Mouse (Mus musculus) intestine, embryonic 15.5 days (tissue): Measurements from ENCODE around the gene Pde8b. TPM values are rescaled to one million over a fixed set of nuclear protein-coding genes. Genes with fewer than 3 reads are reported as not detected.

Experiments used
- ATAC-seq: fragments of 200-750 bp; cut with Nextera tagmentation; 2 replicates; pipeline ENCODE4 v1.8.0; 2017; ENCODE audit warnings: moderate TSS enrichment, moderate library complexity
- H3K27ac ChIP-seq: fragments of 300-500 bp; sonication (generic); 2 replicates; pipeline ENCODE4 v1.5.1; 2015; ENCODE audit warnings: mild to moderate bottlenecking, inconsistent platforms
- H3K27me3 ChIP-seq: fragments of 300-500 bp; sonication (generic); replicated peaks from 2 replicates; pipeline ENCODE4 v1.6.1; 2015; ENCODE audit warnings: inconsistent platforms
- H3K36me3 ChIP-seq: fragments of 300-500 bp; sonication (generic); 2 replicates; pipeline ENCODE4 v1.6.1; 2015; ENCODE audit warnings: inconsistent platforms
- H3K4me1 ChIP-seq: fragments of 300-500 bp; sonication (generic); replicated peaks from 2 replicates; pipeline ENCODE4 v1.6.1; 2015; ENCODE audit warnings: inconsistent platforms
- H3K4me2 ChIP-seq: fragments of 300-500 bp; sonication (generic); replicated peaks from 2 replicates; pipeline ENCODE4 v1.6.1; 2015; ENCODE audit warnings: mild to moderate bottlenecking, inconsistent platforms
- H3K4me3 ChIP-seq: fragments of 300-500 bp; sonication (generic); replicated peaks from 2 replicates; pipeline ENCODE4 v1.5.1; 2015; ENCODE audit warnings: inconsistent platforms
- H3K9ac ChIP-seq: fragments of 300-500 bp; sonication (generic); 2 replicates; pipeline ENCODE4 v1.6.1; 2015; ENCODE audit warnings: inconsistent platforms
- H3K9me3 ChIP-seq: fragments of 300-500 bp; sonication (generic); 2 replicates; pipeline ENCODE4 v1.6.1; 2016; ENCODE audit warnings: inconsistent platforms
- WGBS: fragments of 180-500 bp; shearing (Covaris S2); methylation state at CpG from one replicate; pipeline ENCODE4 v1.1.7; 2015; 5-methylcytosine and 5-hydroxymethylcytosine counted together
- polyA plus RNA-seq: library from polyadenylated mRNA; unstranded; fragments of >200 nt; fragmentation: Nextera tagmentation; extraction: Ambion mirVana; gene quantifications from 2 replicates; pipeline ENCODE4 v1.2.1, GENCODE M21; 2015

The Pde8b gene
- polyA plus RNA-seq, 1 experiment from 2014 or later = 9.5 TPM

DNA sequence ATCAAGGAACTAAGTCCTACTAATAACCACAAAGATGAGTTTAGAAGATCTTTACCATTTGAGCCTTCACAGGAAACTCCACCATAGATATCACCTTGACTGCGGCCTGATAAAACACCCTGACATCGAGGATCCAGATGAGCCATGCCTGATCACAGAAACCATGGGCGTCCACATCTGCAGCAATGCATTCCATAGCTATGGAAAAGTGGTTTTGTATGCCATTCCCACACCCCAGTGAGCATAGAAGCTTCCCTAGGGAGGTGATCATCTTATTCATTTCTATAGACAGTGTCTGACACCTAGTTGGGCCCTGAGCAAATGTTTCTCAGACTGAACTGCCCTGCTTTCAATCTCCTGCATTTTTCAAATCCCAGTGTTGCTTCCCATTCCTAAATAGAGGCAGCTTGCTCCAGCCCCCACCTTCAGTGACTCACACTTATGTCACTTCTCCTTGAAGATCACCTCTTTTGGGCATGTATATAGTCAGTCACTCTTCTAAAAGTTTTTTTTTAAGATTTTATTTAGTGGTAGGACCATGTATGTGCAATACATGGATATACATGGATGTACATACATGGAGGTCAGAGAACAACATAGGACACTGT, 47.9 kb downstream of the Pde8b start:
- Histone ChIP-seq H3K4me1 (no peaks in the 10 kb centered on the region), H3K9me3 (no peaks in the 10 kb centered on the region), H3K4me3 (no peak overlapping the region), H3K27ac (no peak overlapping the region), H3K9ac (no peak overlapping the region), H3K36me3 (no peaks in the 10 kb centered on the region), H3K27me3 (no peaks in the 10 kb centered on the region), H3K4me2 (no peak overlapping the region)
- 92% methylated on average over 3 of the region's 3 CpGs for whole genome bisulfite sequencing
- no peak for ATAC-seq

DNA sequence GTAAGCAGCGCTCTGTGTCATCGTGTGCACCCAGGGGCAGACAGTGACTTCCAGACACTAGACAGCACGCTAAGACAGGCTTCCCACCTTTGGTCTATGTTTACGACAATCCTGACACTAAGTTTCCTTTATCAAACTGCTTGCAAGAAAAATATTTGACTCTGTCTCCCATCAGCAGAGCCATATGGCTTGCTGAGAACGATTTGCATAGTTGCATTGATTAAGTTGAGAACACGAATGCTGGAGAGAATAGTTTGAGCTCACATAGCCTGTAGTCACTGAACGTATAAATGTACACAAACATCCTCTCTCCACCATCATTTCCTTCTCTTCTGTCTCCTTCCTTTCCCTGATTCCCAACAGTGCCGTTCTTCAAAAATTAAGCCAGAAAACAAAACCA, 49.3 kb downstream of the Pde8b start:
- ATAC-seq = no peak
- WGBS = 57% methylated on average over 8 of the region's 8 CpGs

DNA sequence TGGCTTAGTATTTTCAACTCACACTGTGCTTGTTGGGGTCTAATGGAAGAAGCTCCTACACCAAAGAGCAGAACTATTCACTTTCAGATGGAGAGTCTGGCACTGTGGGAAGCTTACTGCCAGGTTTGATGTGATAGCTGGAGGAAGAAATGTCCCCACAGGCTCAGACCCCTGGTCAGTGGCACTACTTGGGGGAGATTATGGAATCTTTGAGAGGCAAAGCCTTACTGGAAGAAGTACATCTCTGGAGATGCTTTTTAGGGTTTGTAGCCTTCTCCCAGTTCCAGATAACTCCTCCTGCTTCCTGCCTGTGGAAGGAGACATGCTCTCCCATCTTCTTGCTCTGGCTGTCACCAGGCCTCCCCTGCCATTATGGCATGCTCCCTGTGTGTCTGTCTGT, 50.1 kb downstream of the Pde8b start:
- no peaks in the 10 kb centered on the region for H3K27me3 ChIP-seq
- H3K9me3 ChIP-seq = no peaks in the 10 kb centered on the region
- no peak overlapping the region for H3K27ac ChIP-seq
- ATAC-seq = no peak
- no peaks in the 10 kb centered on the region for H3K36me3 ChIP-seq
- no peaks in the 10 kb centered on the region for H3K4me1 ChIP-seq
- no peak overlapping the region for H3K9ac ChIP-seq
- no peak overlapping the region for H3K4me2 ChIP-seq
- H3K4me3 ChIP-seq = no peak overlapping the region

More for the DNA sequence above, 49.3 kb downstream of the Pde8b start:
- Histone ChIP-seq H3K36me3 (no peaks in the 10 kb centered on the region), H3K4me3 (no peak overlapping the region), H3K9me3 (no peaks in the 10 kb centered on the region), H3K4me2 (no peak overlapping the region), H3K27me3 (no peaks in the 10 kb centered on the region), H3K27ac (no peak overlapping the region), H3K9ac (no peak overlapping the region), H3K4me1 (no peaks in the 10 kb centered on the region)

DNA sequence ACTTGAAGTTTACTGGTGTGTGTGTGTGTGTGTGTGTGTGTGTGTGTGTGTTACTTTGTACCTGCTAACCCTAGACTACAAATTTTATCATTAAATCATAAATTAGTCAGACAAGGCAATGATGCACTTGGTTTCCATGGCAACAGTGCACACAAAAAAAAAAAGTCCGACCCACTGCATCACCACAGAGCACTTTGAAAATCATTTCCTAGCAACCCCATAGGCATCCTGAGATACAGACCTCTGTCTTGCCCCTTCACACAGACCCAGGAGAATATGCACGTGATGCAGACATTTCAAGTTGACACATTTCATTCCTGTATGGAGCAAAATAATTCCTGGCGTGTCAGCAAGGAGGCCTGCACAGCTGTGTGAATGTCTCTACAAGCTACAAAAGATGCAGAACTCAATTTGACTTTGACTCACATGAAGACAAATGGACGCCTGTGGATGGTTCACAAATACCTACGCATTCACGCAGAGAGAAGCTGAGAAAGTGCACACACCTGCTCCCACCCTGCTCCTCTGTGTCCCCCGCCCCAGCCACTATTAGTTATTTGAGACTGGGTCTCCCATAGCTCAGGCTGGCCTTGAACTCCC, 53.9 kb downstream of the Pde8b start:
- no peaks in the 10 kb centered on the region for H3K36me3 ChIP-seq
- H3K9me3 ChIP-seq = no peaks in the 10 kb centered on the region
- 70% methylated on average over 7 of the region's 7 CpGs for WGBS
- H3K4me3 ChIP-seq = no peak overlapping the region
- H3K27me3 ChIP-seq = no peaks in the 10 kb centered on the region
- H3K4me1 ChIP-seq = no peaks in the 10 kb centered on the region
- no peak overlapping the region for H3K9ac ChIP-seq
- no peak for ATAC-seq
- H3K4me2 ChIP-seq = no peak overlapping the region
- no peak overlapping the region for H3K27ac ChIP-seq

DNA sequence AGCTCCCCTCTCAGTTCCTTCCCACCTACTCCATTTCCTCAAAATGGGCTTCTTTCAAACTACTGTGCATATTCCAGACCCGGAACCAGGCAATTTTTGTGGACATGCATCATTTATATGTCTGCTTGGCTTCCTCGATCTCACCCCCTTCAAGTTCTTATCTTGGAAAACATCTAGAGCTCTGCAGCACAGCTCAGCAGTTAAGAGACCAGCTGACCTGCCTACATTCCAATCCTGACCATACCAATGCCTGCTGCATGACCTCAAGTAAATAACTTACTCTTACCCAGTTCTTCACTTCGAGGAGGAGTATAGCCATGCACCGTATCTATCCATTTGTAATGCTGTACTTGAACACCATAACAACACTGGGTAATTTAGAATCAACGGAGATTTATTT, 58.2 kb downstream of the Pde8b start:
- H3K36me3 ChIP-seq = no peaks in the 10 kb centered on the region
- H3K27ac ChIP-seq = no peak overlapping the region
- H3K27me3 ChIP-seq = no peaks in the 10 kb centered on the region
- no peak overlapping the region for H3K4me3 ChIP-seq
- no peak overlapping the region for H3K9ac ChIP-seq
- H3K4me1 ChIP-seq = no peaks in the 10 kb centered on the region
- WGBS = 51% methylated on average over 5 of the region's 5 CpGs
- H3K4me2 ChIP-seq = no peak overlapping the region
- no peak for ATAC-seq
- H3K9me3 ChIP-seq = no peaks in the 10 kb centered on the region

DNA sequence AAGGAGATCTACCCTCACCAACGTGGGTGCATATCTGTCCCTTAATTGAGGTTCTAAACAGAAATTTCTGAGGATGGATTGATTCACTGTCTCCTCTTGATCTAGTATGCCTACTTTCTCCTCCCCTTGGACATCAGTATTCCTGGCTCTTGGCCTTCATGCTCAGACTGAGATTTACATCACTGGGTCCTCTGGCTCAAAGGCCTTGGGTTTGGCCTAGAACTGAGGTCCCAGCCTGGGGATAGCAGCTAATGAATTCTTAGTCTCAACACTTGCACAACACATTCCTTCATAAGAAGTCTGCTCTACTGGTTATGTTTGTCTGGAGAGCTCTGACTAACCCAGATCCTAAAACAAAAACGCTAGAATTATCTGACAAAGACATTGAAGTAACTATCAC, 61.0 kb downstream of the Pde8b start:
- Histone ChIP-seq H3K4me3 (no peak overlapping the region), H3K27ac (no peak overlapping the region), H3K27me3 (no peaks in the 10 kb centered on the region), H3K4me1 (no peaks in the 10 kb centered on the region), H3K36me3 (no peaks in the 10 kb centered on the region), H3K9ac (no peak overlapping the region), H3K4me2 (no peak overlapping the region), H3K9me3 (no peaks in the 10 kb centered on the region)
- 91% methylated on average over 2 of the region's 2 CpGs for WGBS
- ATAC-seq = no peak

DNA sequence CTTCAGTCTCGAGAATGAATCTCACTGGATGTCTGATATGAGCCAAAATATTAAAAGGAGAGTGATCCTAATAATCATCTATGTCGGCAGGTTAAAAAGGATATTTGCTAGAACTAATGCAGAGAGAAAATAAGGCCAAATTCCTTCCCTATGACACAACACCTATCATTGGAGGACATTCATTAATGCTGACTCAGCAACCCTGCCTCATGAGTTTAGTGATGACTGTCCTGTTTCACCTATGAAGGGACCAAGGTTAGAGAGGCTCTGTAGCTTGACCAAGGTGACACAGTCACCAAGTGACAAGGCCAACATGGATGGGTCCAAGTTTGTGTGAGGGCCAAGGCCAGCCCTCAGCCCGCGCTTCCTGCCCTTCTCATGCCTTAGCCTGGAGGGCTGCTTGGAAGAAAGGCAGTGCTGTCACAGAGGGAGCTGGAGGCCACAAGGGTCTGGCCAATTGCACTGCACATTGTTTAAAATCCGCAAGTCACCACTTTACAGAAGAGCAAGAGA, 62.9 kb downstream of the Pde8b start:
- Histone ChIP-seq H3K4me2 (no peak overlapping the region), H3K9ac (no peak overlapping the region), H3K36me3 (no peaks in the 10 kb centered on the region), H3K27ac (no peak overlapping the region), H3K27me3 (no peaks in the 10 kb centered on the region), H3K9me3 (no peaks in the 10 kb centered on the region), H3K4me1 (no peaks in the 10 kb centered on the region), H3K4me3 (no peak overlapping the region)
- WGBS = 81% methylated on average over 5 of the region's 5 CpGs
- ATAC-seq = no peak

DNA sequence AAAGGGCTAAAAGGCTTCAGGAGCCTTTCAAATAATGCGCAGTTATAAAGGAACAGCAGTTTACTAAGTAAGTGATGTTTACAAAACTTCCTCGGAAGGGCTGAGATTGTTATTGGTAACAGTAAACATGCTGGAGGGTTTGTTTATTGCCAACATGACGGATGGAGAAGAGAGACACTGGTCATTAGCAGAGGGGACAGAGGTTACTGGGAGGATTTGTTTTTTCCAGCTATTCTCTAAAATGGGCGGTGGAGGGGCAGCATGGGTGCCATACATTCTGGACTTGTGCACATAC, 63.4 kb downstream of the Pde8b start:
- Histone ChIP-seq H3K27me3 (no peaks in the 10 kb centered on the region), H3K4me2 (no peak overlapping the region), H3K27ac (no peak overlapping the region), H3K36me3 (no peaks in the 10 kb centered on the region), H3K4me3 (no peak overlapping the region), H3K4me1 (no peaks in the 10 kb centered on the region), H3K9ac (no peak overlapping the region), H3K9me3 (no peaks in the 10 kb centered on the region)
- 45% methylated on average over 4 of the region's 4 CpGs for WGBS
- no peak for ATAC-seq

DNA sequence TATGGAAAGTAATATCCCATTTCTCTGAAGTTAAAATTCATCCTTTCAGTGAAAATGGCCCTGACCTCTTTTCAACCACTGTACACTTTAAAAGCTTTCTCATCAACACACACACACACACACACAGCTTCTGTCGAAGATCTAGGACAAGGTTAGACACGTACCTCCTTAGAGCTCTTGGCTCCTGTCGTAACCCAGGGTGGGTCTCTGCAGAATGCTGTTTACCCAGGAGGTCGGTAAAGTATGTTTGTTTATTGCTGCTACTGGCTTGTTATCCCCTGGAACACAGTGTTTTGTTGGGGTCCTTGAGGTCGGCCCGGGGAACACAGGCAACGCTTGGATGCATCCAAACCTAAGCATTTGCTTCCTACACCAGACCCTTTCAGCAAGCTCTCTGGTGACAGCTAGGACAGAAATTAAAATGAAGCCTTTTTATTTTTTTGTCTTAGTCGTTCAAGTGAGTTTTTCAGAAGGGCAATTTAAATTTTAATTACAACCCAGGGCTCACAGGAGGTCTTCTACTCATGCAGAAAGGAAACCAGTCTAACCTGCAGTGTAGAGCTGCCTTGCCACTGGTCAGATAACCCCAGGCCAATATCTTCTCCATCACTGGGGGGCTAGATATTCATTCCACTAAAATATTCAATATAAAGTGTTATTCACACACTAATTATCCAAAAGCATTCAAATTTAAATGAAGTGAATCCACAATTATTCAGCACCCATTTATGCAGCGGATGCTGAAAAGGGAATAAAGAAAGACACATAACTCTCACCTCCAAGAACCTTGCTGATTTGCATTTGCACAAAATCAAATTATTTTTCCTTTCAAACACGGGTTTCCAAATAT, 64.0 kb downstream of the Pde8b start:
- no peaks in the 10 kb centered on the region for H3K36me3 ChIP-seq
- no peaks in the 10 kb centered on the region for H3K9me3 ChIP-seq
- 32% methylated on average over 10 of the region's 10 CpGs for WGBS
- H3K4me1 ChIP-seq = no peaks in the 10 kb centered on the region
- H3K4me3 ChIP-seq = no peak overlapping the region
- no peak overlapping the region for H3K9ac ChIP-seq
- H3K27ac ChIP-seq = no peak overlapping the region
- H3K4me2 ChIP-seq = no peak overlapping the region
- no peaks in the 10 kb centered on the region for H3K27me3 ChIP-seq
- no peak for ATAC-seq

DNA sequence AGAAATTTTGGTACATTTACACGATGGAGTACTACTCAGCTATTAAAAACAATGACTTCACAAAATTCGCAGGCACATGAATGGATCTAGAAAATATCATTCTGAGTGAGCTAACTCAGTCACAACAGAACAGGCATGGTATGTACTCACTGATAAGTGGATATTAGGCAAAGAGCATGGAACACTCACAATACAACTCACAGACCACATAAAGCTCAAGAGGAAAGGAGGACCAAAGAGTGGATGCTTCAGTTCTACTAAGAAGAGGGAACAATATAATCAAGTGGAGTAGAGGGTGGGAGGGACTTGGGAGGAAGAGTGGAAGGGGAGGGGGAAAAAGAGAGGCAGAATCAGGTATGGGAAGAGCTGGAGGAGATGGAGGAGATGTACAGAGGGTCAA, 66.5 kb downstream of the Pde8b start:
- 87% methylated on average over 2 of the region's 2 CpGs for WGBS
- Histone ChIP-seq H3K4me3 (no peak overlapping the region), H3K9me3 (no peaks in the 10 kb centered on the region), H3K27ac (no peak overlapping the region), H3K36me3 (no peaks in the 10 kb centered on the region), H3K4me1 (no peaks in the 10 kb centered on the region), H3K4me2 (no peak overlapping the region), H3K9ac (no peak overlapping the region), H3K27me3 (no peaks in the 10 kb centered on the region)
- no peak for ATAC-seq

DNA sequence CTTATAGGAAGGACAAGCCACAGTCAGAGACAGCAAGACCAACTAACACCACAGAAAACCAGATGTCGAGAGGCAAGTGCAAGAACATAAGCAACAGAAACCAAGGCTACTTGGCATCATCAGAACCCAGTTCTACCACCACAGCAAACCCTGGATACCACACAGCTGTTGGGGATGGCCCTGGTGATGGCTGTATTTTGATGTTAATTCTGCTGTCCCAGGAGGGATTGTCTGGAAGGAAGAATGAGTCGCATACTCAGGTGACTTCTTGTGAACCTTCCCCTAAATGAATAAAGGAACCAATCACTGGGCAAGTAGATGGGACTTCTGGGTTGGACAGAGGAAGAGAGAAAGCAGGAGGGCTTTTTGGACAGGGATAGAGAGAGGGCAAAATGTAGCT, 69.9 kb downstream of the Pde8b start:
- Histone ChIP-seq H3K9ac (no peak overlapping the region), H3K4me2 (no peak overlapping the region), H3K4me1 (0 out of 2 replicates have a peak, but pooled peaks cover 5% of the 10 kb centered on the region), H3K4me3 (no peak overlapping the region), H3K36me3 (no peaks in the 10 kb centered on the region), H3K27ac (no peak overlapping the region), H3K9me3 (no peaks in the 10 kb centered on the region), H3K27me3 (no peaks in the 10 kb centered on the region)
- WGBS = 92% methylated on average over 2 of the region's 2 CpGs
- no peak for ATAC-seq

DNA sequence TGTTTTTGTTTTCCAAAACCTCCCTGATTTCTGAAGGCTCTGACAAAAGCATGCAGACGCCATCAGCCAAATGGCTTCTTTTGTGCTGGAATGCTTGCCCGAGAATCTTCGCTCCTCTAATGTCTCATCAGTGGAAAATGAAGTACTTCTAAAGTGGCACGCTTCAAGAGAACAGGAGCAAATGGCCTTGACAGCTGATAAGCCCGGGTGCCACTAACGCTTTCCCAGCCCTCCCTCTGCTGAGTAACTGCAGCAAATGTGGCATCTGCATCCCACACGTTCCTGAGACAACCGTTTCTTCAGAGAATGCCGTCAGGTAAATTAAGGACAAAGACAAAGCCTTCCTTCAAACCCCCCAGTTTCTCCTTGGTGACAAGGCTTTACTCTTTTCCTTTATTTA, 72.8 kb downstream of the Pde8b start:
- H3K4me3 ChIP-seq = no peak overlapping the region
- H3K27me3 ChIP-seq = no peaks in the 10 kb centered on the region
- H3K4me2 ChIP-seq = no peak overlapping the region
- H3K4me1 ChIP-seq = 0 out of 2 replicates have a peak, but pooled peaks cover 5% of the 10 kb centered on the region
- H3K9me3 ChIP-seq = no peaks in the 10 kb centered on the region
- no peak for ATAC-seq
- H3K27ac ChIP-seq = no peak overlapping the region
- WGBS = 36% methylated on average over 9 of the region's 9 CpGs
- H3K9ac ChIP-seq = no peak overlapping the region
- H3K36me3 ChIP-seq = no peaks in the 10 kb centered on the region

DNA sequence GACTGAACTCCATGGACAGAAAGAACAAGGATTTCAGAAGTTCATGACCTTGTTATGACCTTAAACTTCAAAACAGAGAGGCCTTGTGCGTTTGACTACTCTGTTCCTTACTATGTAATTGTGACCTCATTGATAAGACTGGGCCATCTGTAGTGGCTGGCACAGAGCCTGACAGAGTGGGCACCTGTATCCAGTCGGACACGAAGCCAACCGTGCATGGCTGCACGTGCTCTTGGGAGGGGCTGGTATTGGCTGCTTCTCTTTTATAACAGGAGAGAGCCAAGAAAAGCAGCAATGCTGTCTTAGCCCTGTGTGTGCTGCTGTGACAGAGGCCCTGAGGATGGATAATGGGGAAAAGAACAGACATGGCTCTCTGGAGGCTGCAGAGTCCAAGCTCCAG, 73.7 kb downstream of the Pde8b start:
- 68% methylated on average over 5 of the region's 5 CpGs for WGBS
- Histone ChIP-seq H3K4me2 (no peak overlapping the region), H3K27me3 (no peaks in the 10 kb centered on the region), H3K9me3 (no peaks in the 10 kb centered on the region), H3K9ac (no peak overlapping the region), H3K4me1 (0 out of 2 replicates have a peak, but pooled peaks cover 5% of the 10 kb centered on the region), H3K4me3 (no peak overlapping the region), H3K27ac (no peak overlapping the region), H3K36me3 (no peaks in the 10 kb centered on the region)
- no peak for ATAC-seq
